Mouse (Mus musculus) heart, postnatal 4 days (tissue): ENCODE results near the gene Slc16a4. TPM values are rescaled to one million over a fixed set of nuclear protein-coding genes. Genes with fewer than 3 reads are reported as not detected.

Experiments used
- DNase-seq: peaks from one replicate; pipeline ENCODE4 v3.0.0; 2021
- total RNA-seq, 2 experiments: library from RNA; stranded (reverse); gene quantifications; 2 replicates each; pipeline ENCODE4 v1.2.3; 2021

Gene Slc16a4
- total RNA-seq: under 1 TPM; 0.31 to 0.32 TPM

DNA sequence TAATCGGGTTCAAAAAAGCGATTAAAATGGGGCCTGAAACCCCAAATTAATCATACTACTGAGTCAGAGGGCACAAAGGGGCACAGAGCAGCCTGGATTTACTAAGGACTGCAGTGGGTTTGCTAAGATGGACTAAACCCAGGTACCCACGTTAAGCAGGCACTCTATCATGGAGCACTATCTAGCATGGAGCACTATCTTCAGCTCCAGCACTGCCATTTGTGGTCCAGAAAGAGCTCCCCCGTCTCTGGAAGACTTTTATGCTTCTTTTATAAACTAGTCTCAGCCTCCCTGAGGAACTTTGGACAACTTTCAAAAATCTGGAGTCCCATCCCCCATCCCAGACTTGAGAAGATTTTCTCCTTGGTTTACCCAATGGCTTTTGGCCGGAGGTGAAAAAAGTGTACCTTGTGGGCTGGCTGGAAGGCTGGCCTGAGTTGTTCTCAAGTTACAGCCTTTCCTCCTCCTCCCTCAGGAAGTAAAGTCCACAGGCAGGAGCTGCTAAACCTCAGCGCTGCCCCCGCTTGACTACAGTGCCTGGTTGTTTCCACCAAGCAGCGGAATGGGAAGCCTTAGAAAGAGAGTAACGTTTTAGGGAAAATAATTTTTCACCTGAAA lies at the start of gene Slc16a4:
Gene Slc16a4, plus strand, starts transcription at position 467 of the 618 bp plus-strand sequence.
- DNase-seq: peak; percentile 43

DNA sequence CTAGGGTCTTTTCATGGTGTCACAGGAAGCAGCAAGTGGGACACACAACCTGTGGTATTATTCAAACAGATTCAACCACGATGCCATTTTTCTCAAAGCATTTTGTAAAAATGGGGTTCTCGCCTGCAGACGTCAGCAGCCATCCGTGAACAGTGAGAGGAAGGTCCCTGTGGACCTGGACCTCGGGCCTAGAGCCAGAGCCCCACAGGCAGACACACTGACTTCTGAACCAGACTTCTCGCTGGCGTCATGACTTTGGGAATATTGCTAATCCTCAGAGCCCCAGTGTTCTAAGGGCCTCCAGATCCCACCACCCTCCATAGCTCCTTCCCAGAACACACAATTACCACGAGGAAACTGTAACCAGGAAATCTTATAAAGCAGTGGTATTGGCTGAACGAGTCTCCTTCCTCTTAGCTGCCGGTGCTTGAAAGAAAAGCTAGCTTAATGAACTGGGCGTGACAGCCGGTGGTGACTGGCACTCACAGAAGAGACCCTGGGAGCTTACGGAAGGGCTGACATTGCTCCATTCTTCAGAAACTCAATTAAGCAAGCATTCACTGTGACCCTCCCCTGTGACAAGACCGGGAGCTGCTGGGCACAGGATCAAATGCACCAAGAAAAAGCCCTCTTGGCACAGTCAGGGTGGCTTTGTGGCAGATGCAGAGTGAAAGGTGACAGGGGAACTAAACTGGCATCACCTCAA lies 49.5 kb upstream of the Slc16a4 start:
- no peak for DNase-seq

DNA sequence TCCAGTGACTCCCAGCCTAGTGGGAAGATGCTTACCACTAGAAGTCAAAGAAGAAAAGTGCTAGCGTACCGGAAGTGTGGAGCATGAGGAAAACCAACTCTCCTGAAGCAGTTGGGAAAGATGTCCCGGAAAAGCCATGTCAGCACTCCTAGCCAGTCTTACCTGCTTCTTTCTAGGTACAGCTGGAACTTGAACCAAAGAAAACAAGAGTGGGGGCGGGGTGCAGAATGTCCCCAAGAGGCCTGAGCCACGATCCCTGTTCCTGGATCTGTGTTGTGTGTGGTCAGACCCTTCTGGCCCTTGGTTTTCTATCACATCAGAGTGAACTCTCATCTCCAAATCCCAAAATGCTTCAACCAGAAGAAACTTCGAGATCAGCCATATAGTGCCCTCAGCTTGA lies 44.2 kb upstream of the Slc16a4 start:
- no peak for DNase-seq

DNA sequence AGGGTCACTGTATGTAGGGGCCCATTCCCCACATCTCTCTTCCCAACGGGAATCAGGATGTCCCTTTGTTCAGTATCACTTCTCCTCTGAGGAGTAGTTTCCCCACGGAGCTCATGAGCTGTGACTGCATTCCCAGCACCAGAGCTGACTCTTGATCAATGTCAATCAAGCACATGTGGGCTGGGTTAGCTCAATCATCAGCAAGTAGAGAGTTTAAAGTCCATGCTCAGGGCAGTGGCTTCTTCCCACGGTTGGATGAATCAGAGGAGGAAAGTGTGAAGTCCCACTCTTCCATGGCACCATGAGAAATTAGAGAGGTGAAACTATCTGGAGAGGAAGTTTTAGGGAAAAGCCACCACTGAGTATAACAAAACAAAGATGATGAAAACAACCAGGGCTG lies 42.0 kb upstream of the Slc16a4 start:
- DNase-seq: no peak

DNA sequence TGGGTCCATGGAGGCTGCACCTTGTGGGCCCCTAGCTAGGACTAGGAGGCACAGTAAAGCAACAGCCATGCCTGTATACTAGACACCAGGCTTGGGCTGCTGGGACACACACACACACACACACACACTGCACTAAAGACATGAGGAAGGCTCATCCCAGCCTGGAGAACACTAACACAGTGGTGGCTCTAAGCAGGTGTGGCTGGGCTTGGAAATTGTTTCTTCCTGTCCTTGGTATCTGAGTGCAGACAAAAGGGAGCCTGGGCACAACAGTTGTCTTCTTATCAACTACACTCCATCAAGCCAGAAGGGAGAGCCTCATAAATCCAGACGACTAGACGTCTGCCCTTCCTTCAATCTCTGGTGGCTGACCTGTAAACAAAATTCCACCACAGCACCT lies 40.7 kb upstream of the Slc16a4 start:
- no peak for DNase-seq

DNA sequence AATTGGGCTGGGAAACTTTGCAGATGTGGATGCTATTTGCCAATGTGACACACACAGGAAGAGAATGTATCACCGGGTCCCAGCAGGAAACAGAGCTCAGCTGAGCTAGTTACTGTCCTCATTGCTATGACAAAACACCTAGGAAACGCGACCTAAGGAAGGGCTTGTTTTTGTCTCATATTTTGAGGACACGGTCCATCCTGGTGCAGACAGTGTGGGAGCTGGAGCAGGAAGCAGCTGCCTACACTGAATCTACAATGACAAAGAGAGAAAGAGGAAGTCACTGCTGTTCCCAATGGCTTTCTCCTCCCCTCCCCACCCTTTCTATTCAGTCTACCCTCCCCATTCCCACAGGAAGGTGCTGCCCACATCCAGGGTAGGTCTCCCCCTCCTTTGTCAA lies 39.0 kb upstream of the Slc16a4 start:
- peak; percentile 25 for DNase-seq

DNA sequence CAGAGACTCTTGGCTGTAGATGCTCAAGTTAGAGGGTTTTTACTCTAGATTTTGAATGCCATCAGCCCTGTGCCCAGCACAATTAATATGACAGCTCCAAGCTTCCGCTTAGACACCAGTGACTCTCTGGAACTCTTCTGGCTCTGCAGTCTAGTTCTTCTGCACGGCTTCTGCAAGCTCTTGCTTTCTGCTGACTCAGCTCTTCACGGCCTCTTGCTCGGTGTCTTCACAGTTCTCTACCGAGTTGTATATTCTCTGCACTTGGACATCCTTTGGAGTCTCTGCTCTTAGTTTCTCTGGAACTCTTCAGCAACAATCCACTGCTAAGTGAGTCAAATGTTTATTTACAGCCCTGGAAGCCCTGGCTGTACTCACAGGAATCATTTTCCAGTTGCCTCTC lies 37.1 kb upstream of the Slc16a4 start:
- DNase-seq: no peak

DNA sequence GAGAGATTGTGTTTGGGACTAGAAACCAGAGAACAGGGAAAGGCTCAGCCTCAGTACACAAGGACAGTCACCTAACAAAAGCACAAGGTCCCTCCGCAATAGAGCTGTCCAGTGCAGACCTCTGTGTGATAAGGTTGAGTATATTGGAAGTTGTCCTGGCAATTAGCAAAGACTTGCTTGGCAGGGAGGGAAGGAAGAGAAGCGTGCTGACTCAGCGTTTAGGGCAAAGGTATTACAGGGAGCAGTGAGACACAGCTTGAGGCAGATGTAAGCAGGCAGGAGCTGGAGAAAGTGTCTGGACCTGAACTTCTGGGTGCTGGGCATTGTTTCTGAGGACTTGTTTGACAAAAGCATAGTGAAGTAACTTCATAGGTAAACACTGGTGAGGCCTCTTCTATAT lies 35.0 kb upstream of the Slc16a4 start:
- DNase-seq: no peak

DNA sequence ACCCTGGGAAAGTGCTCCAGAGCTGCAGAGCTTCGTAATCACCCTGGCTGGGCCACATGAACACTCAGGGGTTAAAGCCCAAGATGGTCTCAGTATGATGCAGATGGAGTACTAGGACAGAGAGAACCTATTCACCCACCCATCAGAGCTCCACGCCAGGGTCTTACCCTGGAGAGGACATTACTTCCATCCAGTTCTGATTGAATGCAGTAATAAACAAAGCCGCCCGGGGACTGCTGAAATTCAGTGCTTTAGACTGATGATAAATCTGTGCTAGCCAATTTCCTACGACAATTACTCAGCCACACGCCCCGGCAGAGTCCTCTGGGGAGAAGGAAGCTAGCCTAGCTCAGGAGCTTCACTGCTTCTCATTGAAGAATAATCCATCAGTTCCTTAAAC lies 34.3 kb upstream of the Slc16a4 start:
- no peak for DNase-seq

DNA sequence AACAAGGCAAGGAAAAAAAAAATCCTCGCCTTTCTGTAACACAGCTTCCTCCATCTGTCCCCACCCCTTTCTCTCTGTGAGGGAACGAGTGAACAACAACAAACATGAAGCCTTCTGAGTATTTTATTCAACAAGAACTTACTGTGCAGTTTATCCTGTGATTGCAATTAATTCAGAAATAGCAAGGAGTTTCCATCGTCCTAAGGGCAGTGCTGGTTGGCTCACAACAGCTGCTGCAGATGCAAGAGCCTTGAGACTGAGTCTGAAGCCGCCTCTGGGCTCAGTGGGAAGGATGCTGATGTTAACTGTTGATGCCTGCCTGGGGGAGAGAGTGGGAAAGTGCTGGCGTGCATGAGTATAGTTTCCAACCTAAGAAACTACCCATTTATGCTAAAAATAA lies 33.1 kb upstream of the Slc16a4 start:
- no peak for DNase-seq

DNA sequence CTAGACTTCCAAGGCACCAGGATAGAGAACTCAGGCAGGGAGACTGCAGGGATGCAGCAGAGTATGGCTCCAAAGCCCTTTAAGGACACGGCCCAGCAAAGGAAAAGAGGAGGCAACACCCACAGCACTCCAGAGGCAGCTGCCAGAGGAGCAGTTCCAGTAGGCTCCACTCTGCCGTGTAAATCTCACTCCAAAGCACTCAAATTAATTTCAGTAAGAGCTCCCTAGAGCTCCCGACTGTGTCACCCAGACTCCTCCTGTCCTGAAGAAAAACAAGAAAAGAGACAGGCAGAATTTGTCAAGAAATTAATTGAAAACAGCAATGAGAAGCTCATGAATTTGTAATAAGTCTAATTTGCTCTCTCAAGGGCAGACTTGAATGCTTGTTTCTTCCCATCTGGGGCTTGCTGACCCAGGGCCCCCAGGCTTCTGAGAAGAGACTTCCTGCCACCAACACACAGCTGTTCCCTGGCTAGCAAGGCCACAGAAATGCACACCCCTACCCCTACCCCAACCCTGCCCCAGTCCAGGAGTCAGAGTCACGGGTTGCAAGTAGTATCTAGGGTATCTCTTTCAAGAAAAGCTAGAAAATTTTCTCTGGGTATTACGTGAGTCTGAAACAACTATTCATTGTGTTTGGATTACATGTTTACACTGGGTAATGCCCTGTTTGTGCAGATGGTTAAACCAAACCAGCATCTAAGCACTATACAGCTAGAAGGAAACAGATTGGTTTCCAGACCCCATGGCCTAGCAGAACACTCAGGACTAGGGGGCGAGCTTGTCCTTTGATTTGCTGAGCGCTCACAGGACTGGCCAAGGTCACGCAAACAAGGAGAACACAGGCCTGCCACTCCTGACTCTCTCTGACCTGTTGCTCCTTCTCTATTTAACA lies 29.8 kb upstream of the Slc16a4 start:
- DNase-seq: no peak

DNA sequence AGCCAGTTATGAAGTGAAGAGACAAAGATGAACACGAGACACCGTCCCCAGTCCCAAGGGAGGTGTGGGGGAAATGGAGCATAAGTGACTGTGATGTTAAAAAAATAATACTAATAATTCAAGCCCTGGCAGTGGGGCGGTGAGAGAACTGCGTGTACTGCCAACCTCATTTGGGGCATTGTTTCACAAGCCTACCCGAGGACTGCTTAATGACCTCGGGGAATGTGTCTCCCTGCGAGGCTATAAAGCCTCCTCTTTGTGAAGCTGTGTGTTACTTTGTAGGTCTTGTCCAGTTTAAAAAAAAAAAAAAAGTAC lies 29.2 kb upstream of the Slc16a4 start:
- no peak for DNase-seq

DNA sequence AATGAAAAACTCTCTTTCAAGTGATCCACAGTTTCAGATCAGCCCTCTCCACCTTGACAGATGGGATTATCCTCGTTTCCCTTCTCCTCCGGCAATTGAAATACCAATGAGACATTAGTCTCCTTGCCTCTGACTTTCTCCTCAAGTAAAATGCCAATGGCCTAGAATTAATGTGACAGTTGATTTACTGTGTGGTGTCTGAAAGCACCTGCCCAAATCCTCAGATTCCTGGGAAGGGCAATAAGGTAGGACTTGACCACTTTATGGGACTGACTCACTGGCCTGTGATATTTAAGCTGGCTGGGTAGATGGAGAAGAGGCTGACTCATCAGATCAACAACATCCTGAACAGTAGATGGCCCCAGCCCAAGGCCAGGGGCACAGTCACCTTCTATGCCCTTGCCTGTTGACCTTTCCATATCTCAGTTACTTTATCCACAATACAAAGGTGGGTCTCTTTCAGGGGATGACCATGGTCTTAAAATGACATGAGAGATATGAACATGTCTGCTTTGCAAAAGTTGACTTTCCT lies 24.1 kb upstream of the Slc16a4 start:
- no peak for DNase-seq

DNA sequence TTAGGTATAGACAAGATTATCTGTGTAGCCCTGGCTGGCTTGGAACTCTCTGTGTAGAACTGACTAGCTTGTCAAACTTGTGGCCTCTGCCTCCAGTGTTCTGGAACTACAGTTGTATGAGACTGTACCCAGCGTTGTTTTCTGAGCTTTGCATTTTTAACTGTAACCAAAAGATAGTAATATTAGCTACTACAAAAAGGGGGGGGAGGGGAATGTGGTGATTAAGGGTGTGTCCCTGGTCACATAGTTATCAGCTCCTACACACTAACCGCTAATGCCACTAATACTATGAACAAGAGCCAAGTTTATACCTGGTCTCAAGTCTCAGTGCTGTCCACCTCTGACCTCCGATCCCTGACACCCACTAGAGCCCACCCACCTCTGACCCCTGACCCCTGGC lies 18.6 kb upstream of the Slc16a4 start:
- DNase-seq: no peak

DNA sequence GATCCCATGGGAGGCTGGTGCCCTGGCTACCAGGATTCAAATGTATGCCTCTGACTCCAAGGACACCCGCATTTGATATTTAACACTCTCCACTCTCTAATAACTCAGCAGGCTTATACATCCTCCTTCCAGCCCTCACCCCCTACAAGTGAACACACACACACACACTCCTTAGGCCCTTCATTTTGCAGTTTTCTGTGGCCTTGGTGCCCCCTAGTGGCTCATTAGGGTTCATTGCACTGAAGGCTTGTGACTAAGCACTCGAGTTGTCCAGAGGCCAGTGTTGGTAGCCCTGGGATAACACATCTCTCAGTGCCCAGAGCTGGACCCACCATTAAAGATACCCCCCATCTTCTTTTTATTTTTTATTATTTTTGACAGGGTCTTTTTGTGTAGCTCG lies 17.2 kb upstream of the Slc16a4 start:
- peak; percentile 70 for DNase-seq

DNA sequence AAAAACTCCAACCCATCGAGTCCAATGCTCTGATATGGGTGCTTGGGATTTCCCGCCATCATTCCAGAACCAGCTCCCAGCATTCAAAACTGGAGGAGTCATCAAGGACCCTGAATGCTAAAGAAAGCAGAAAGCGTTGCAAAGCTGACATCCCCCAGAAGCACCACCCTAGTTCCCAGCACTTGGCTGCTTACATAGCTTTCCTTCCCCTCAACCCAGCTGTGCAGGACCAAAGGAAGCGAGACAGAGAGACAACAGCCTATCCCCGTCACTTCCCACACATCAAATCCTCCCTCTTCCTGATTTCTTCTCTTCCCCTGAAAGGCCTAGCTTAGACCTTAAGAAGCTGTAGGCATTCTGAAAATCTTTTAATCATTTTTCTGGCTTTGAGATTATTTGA lies 15.7 kb upstream of the Slc16a4 start:
- no peak for DNase-seq

DNA sequence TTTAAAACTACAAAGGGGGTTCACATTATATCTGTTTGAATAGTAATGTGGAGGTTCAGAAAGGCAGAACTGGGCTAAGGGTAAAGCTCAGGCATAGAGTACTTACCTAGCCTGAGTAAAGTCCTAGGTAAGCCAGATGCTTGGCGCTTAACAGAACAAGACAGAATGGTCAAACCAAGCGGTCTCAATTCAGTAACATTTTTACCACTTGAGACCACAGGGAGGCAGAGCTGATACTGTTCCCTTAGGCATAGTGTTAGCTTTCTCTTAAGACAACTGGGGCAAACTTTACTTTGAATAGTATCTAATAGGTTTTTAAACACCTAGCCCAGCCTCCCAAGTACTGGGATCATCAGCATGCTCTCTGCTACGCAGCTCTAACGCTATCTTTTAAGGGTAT lies 15.0 kb upstream of the Slc16a4 start:
- no peak for DNase-seq

DNA sequence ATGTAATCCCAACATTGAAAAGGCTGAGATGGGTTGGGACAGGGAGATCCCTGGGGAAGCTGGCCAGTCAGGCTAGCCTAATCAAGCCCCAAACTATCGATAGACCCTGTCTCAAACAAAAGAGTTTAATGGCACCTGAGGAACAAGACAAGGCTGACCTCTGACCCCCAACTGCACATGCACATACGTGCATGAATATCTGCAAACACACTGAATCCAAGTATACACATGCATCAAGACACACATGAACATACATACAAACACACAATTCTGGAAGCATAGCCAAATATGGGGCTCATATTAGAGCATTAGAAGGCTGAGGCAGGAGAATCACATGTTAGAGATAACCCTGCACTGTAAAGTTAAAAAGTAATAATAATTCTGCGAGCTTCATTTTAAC lies 14.4 kb upstream of the Slc16a4 start:
- DNase-seq: no peak

DNA sequence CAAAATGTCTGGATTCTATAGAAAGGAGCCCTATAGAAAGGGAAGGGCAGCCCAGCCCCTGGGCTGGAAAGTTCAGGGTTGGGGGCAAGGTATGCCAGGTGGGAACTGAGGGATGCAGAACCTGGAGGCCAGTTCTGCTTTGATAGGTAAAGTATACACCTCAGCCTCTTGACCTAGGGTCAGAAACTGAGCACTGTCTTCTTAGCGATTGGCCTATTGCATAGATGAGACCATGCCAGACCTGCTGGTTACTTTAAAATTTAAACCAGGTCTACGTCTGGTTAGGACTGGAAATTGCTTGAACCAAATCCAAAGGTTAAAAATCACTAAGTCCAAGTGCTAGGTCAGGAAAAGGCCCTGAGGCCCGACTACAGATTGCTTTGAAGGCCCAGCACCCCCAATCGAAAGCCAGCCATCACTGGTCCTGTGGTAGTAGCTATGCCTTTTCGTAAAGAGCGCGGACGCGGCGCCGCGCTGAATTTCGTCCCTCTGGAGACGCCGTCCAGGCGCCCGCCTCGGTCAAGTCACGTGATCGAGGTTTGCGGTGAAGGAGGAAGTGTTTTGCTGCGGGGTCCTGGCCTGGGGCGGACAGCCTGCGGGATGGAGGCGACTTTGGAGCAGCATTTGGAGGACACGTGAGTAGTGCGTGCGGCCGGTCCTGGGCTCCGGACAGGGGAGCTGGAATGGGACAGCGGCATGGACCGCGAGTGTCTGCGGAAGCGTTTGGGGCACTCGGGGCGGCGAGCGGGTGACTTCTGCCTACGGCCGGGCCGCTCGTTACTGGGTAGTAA lies 12.4 kb upstream of the Slc16a4 start, which contains the start of gene Lamtor5:
Gene Lamtor5, plus strand, starts transcription at position 380 of the 791 bp plus-strand sequence.
- DNase-seq: peak; percentile 91

DNA sequence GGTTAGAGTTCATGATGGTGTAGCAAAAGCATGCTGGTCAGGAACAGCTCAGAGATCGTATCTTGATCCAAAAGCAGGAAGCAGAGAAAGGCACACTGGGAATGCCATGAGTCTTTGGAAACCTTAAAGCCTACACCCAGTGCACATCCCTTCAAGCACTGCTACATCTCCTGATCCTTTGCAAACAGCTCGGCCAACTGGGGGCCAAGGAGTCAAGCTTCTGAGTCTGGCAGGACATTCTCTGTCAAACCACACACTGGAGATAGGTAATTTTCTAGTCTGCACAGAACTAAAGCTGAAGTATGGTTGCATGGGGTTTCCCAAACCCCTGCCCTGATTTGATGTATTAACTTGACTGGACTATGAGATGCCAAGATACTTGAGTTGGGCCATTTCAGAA lies 4.9 kb upstream of the Slc16a4 start:
- DNase-seq: no peak

DNA sequence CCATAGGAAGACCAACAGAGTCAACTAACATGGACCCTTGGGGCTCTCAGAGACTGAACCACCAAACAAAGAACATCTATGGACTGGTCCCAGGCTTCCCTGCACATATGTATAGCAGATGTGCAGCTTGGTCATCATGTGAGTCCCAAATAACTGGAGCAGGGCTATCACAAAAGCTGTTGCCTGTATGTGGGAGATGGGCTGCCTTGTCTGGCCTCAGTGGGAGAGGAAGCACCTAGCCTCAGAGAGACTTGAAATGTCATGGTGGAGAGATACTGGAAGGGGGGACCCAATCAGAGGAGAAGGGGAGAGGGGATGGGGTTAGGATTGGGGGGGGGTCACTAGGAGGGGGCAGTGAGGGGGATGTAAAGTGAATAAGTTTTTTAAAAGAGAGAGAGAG lies 3.7 kb upstream of the Slc16a4 start:
- DNase-seq: no peak

DNA sequence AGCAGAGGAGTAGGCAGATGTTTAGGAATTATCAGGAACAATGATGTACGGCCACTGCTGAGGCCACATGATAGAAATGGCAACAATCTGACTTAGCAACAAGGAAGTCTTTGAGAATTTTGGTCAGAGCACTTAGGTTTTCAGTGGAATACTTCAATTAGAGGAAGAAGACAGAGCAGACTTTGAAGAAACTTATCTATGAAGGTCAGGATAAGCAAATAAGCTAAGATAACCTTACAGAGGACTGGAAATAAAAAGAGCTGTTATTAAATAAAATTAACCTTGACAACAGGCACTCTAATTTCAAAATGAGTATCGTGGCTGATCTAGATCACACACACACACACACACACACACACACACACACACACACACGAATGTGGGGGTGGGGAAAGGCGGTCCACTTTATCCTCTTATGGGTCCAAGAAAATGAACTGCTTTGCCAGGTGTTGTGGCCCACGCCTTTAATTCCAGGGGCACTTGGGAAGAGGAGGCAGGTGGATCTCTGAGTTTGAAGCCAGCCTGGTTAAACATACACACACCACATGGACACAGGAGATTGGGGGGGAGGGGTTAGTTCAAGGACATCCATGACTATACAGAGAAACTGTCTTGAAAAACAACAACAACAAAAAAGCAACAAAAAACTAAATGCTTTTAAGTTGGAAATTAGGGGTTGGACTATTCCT lies 4.8 kb downstream of the Slc16a4 start:
- no peak for DNase-seq
